In genomic region chr10:21228557-21228956, GRCm38 (mm10) we compare ENCODE assay signal across 11 mouse cellular contexts.
DNase-seq lines count a peak whose midpoint lies in the region; ATAC-seq lines count a peak whose summit lies in the region.
"Had no signal": no experiment of that assay in that cellular context is flagged by ENCODE, and none has a peak within 500 bp of the region (broad histone marks: within the 10 kb centered on the region; RNA-seq: fewer than 3 reads in every experiment).

No protein-coding gene starts in this region.

- peak; percentile 99 for ATAC-seq in liver, embryonic 11.5 days (replicated peaks; ENCODE audit: low FRiP score)
- ATAC-seq in activated CD4-positive, CD25-positive, alpha-beta regulatory T cell, adult 4 months, result no peak
- ATAC-seq: forebrain, embryonic 13.5 days had no signal

- DNase-seq in thymus, postnatal 14 days, result peak; percentile 18
- DNase-seq in thymus, adult 18-20 months, result no peak
- peak; percentile 7 for DNase-seq in embryo, embryonic 11 days
- peak; percentile 52 for DNase-seq in liver, embryonic 11.5 days (ENCODE audit: low spot score)
- DNase-seq in left cerebral cortex, postnatal 14 days (ENCODE audit: low spot score in 2 of 2), result no peak
- DNase-seq in right cerebral cortex, postnatal 4 days, result no peak
- DNase-seq: thymus, postnatal 36 days had no signal

- H3K9me3 ChIP-seq in liver, embryonic 11.5 days (ENCODE audit: control insufficient read depth, low read length), result 0 out of 2 replicates have a peak, but pooled peaks cover 3% of the 10 kb centered on the region
- H3K9me3 ChIP-seq: forebrain, embryonic 13.5 days; heart, embryonic 15.5 days; neural tube, embryonic 13.5 days had no signal

- 34% methylated on average over 7 of the region's 7 CpGs for WGBS in liver, embryonic 11.5 days

- no peak overlapping the region for H3K4me3 ChIP-seq in liver, embryonic 11.5 days (ENCODE audit: low read depth, low read length)
- H3K4me3 ChIP-seq: forebrain, embryonic 13.5 days; heart, embryonic 15.5 days; neural tube, embryonic 13.5 days had no signal

- intact Hi-C loops in left cerebral cortex, postnatal 14 days (cut with DNase I), result no loop called here

- no peaks in the 10 kb centered on the region for H3K36me3 ChIP-seq in liver, embryonic 11.5 days (ENCODE audit: control insufficient read depth, insufficient read depth, low read length)
- H3K36me3 ChIP-seq: heart, embryonic 15.5 days; neural tube, embryonic 13.5 days had no signal

- H3K9ac ChIP-seq in liver, embryonic 11.5 days (ENCODE audit: low read depth, low read length), result no peak overlapping the region
- H3K9ac ChIP-seq: forebrain, embryonic 13.5 days; heart, embryonic 15.5 days; neural tube, embryonic 13.5 days had no signal

- no peak overlapping the region for H3K27ac ChIP-seq in liver, embryonic 11.5 days (ENCODE audit: low read depth, low read length)
- H3K27ac ChIP-seq: forebrain, embryonic 13.5 days; heart, embryonic 15.5 days; neural tube, embryonic 13.5 days had no signal

- H3K27me3 ChIP-seq in liver, embryonic 11.5 days (replicated peaks; ENCODE audit: control insufficient read depth, insufficient read depth, low read length), result no peaks in the 10 kb centered on the region
- H3K27me3 ChIP-seq: forebrain, embryonic 13.5 days; heart, embryonic 15.5 days; neural tube, embryonic 13.5 days had no signal

- peak overlapping the region; percentile 53 for H3K4me2 ChIP-seq in liver, embryonic 11.5 days
- H3K4me2 ChIP-seq: forebrain, embryonic 13.5 days; heart, embryonic 15.5 days; neural tube, embryonic 13.5 days had no signal

- H3K4me1 ChIP-seq in liver, embryonic 11.5 days (replicated peaks; ENCODE audit: control insufficient read depth, insufficient read depth, low read length), result peaks cover 8% of the 10 kb centered on the region
- H3K4me1 ChIP-seq: forebrain, embryonic 13.5 days; heart, embryonic 15.5 days; neural tube, embryonic 13.5 days had no signal

Comparison
In these comparisons a context has a peak if more than half of its experiments do, and no peak if none do; other contexts are left out.
1. DNase-seq: peak in thymus, postnatal 14 days (single experiment), embryo, embryonic 11 days (single experiment) and liver, embryonic 11.5 days (single experiment); none in thymus, adult 18-20 months (0 of 2), left cerebral cortex, postnatal 14 days (0 of 2) and right cerebral cortex, postnatal 4 days (single experiment).